Mouse (Mus musculus) forebrain, embryonic 15.5 days (tissue): ENCODE measurements at regions not wholly inside any gene's neighbourhood (a gene's known extent, or its start where the extent isn't known, plus 50 kb on each side); places are given as distances from the start of the nearest gene placed in this dataset.

Experiments
- ATAC-seq: fragments of 200-750 bp; cut with Nextera tagmentation; replicated peaks from 2 replicates; pipeline ENCODE4 v1.8.0; 2017; ENCODE audit warnings: mild to moderate bottlenecking, moderate TSS enrichment, moderate library complexity
- H3K27ac ChIP-seq: fragments of 300-500 bp; sonication (generic); replicated peaks from 2 replicates; pipeline ENCODE4 v1.5.1; 2015; ENCODE audit warnings: mild to moderate bottlenecking, inconsistent platforms
- H3K27me3 ChIP-seq: fragments of 300-500 bp; sonication (generic); 2 replicates; pipeline ENCODE4 v1.6.1; 2015; ENCODE audit warnings: inconsistent platforms
- H3K36me3 ChIP-seq: fragments of 300-500 bp; sonication (generic); 2 replicates; pipeline ENCODE4 v1.6.1; 2015; ENCODE audit warnings: mild to moderate bottlenecking, inconsistent platforms
- H3K4me1 ChIP-seq: fragments of 300-500 bp; sonication (generic); 2 replicates; pipeline ENCODE4 v1.6.1; 2015; ENCODE audit warnings: inconsistent platforms
- H3K4me2 ChIP-seq: fragments of 300-500 bp; sonication (generic); replicated peaks from 2 replicates; pipeline ENCODE4 v1.6.1; 2015; ENCODE audit warnings: mild to moderate bottlenecking, inconsistent platforms
- H3K4me3 ChIP-seq: fragments of 300-500 bp; sonication (generic); 2 replicates; pipeline ENCODE4 v1.5.1; 2015; ENCODE audit warnings: mild to moderate bottlenecking, inconsistent platforms
- H3K9ac ChIP-seq: fragments of 300-500 bp; sonication (generic); replicated peaks from 2 replicates; pipeline ENCODE4 v1.6.1; 2015; ENCODE audit warnings: mild to moderate bottlenecking, inconsistent platforms
- H3K9me3 ChIP-seq: fragments of 300-500 bp; sonication (generic); 2 replicates; pipeline ENCODE4 v1.6.1; 2016; ENCODE audit warnings: inconsistent platforms
- WGBS: fragments of 180-500 bp; shearing (Covaris S2); methylation state at CpG from one replicate; pipeline ENCODE4 v1.1.7; 2015; ENCODE audit warnings: mixed read lengths; 5-methylcytosine and 5-hydroxymethylcytosine counted together

GRCm38 (mm10) chr15:60097141-60097540 is 80.7 kb upstream of the 4933412E24Rik start:
- 19% methylated on average over 4 of the region's 4 CpGs for WGBS
- no peaks in the 10 kb centered on the region for H3K4me1 ChIP-seq
- ATAC-seq = peak; percentile 88
- H3K27me3 ChIP-seq = no peaks in the 10 kb centered on the region
- H3K9me3 ChIP-seq = no peaks in the 10 kb centered on the region
- no peak overlapping the region for H3K4me3 ChIP-seq
- H3K9ac ChIP-seq = no peak overlapping the region
- no peak overlapping the region for H3K4me2 ChIP-seq
- no peaks in the 10 kb centered on the region for H3K36me3 ChIP-seq
- no peak overlapping the region for H3K27ac ChIP-seq

- no peak overlapping the region for H3K4me3 ChIP-seq
- H3K27ac ChIP-seq = no peak overlapping the region
- no peak; the same call in 1 of the 2 replicates for ATAC-seq
- no peak overlapping the region for H3K9ac ChIP-seq
- 85% methylated on average over 4 of the region's 4 CpGs for WGBS
- H3K4me1 ChIP-seq = no peaks in the 10 kb centered on the region
- H3K4me2 ChIP-seq = no peak overlapping the region
- no peaks in the 10 kb centered on the region for H3K9me3 ChIP-seq
- no peaks in the 10 kb centered on the region for H3K36me3 ChIP-seq
- no peaks in the 10 kb centered on the region for H3K27me3 ChIP-seq
Observed at GRCm38 (mm10) chr15:60096131-60096530, 79.7 kb upstream of the 4933412E24Rik start.

DNA sequence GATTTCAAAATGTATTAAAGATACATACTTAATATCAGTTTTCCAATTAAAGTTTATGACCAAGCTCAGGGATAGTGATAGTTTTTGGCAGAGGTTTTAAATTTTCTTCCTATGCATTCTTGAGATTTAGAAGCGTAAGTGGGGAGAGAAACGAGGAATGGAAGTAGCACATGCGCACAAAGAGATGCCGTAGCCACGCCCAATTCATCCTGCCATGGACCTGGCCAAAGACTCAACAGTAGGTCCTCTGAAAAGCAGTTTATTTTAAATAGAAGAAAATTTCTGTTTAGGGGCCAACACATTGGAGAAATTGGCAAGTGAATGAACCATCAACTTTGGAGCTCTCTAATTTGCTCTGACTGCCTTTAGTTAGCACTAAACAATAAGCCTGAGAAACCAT is 73.5 kb upstream of the 4933412E24Rik start:
- no peak overlapping the region for H3K9ac ChIP-seq
- H3K4me3 ChIP-seq = no peak overlapping the region
- WGBS = 70% methylated on average over 5 of the region's 5 CpGs
- H3K27ac ChIP-seq = peak overlapping the region; percentile 43; the same call in 1 of the 2 replicates
- H3K27me3 ChIP-seq = no peaks in the 10 kb centered on the region
- H3K4me1 ChIP-seq = peaks cover 8% of the 10 kb centered on the region; the same call in 1 of the 2 replicates
- peak; percentile 61 for ATAC-seq
- no peak overlapping the region for H3K4me2 ChIP-seq
- H3K36me3 ChIP-seq = no peaks in the 10 kb centered on the region
- no peaks in the 10 kb centered on the region for H3K9me3 ChIP-seq

- peak overlapping the region; percentile 3; the same call in 1 of the 2 replicates for H3K4me2 ChIP-seq
- peak; percentile 67 for ATAC-seq
- peak overlapping the region; percentile 43; the same call in 1 of the 2 replicates for H3K27ac ChIP-seq
Observed at GRCm38 (mm10) chr15:60088964-60089899, 72.8 kb upstream of the 4933412E24Rik start.

More at GRCm38 (mm10) chr15:60088964-60089899, 72.8 kb upstream of the 4933412E24Rik start:
- no peak overlapping the region for H3K9ac ChIP-seq
- H3K4me3 ChIP-seq = no peak overlapping the region
- H3K27me3 ChIP-seq = no peaks in the 10 kb centered on the region
- H3K36me3 ChIP-seq = no peaks in the 10 kb centered on the region
- peaks cover 8% of the 10 kb centered on the region; the same call in 1 of the 2 replicates for H3K4me1 ChIP-seq
- 50% methylated on average over 10 of the region's 10 CpGs for WGBS
- no peaks in the 10 kb centered on the region for H3K9me3 ChIP-seq
